Mouse (Mus musculus): ENCODE results near the gene Meis2. TPM values are rescaled to one million over a fixed set of nuclear protein-coding genes. Genes with fewer than 3 reads are reported as not detected.

Meis2 gene
- polyA plus RNA-seq, 1 experiment from 2014 or later = 41.5 TPM

DNA sequence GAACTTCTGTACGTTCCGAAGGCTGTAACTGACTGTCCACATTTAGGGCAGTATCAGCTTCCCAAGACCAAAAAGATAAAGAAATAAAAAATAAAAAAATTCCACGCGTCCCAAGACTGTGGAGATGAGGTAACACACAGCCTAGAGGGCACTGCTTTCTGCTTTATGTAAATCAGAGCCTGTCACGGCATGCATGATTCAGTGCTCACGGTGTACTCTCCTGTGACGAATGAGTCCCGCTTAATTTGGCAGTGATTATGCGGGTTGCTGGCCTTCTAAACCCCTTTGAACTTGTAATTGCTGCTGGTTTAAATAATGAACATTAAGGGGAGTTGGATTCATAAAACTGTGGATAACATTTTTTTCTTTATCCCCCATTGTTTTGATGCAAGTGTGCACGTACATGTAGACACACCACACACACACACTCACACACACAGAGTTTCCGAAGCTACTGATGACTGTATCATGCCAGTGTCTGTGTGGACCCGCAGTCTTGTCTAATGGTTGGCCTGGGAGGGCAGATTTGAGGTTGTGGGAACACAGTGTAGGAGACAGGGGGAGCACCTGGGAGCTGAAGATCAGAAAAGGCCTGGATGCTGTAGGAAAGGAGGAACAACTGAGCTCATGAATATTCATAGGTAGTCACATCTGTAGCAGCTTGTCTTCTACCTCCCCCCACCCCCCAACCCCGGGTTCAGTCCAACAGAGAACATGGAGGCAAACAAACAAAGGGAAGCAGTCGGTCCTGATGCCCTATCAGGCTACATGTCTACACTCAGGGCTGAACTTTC lies 85.8 kb downstream of the Meis2 start:
- no peaks in the 10 kb centered on the region for H3K27me3 ChIP-seq (replicated peaks)
- H3K9ac ChIP-seq = no peak overlapping the region
- H3K27ac ChIP-seq = no peak overlapping the region
- no peak for ATAC-seq
- H3K9me3 ChIP-seq = no peaks in the 10 kb centered on the region
- WGBS = 70% methylated on average over 14 of the region's 14 CpGs
- H3K4me3 ChIP-seq (replicated peaks) = no peak overlapping the region
- H3K36me3 ChIP-seq = no peaks in the 10 kb centered on the region
- peaks cover 3% of the 10 kb centered on the region; the same call in 1 of the 2 replicates for H3K4me1 ChIP-seq (replicated peaks)
- no peak overlapping the region for H3K4me2 ChIP-seq (replicated peaks)

DNA sequence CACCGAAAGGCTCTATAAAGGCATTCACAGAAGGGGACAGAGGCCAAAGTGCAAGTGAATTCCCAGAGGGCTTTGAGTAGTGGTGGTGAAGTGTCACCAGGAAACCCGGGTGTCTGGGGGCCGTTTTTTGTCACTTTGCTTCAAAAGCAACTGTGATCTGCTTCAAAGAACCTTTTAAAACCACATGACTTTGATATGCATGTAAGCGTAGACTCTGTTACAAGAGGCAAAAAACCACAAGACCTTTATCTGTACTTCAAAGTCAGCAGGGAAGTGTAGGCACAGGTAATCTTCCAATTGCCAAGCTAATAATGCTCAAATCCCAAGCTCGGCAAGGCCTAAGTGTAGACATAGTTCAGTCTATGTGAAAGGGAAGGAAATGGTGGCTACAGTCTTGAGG lies 87.0 kb downstream of the Meis2 start:
- H3K27me3 ChIP-seq (replicated peaks) = no peaks in the 10 kb centered on the region
- no peak for ATAC-seq
- H3K9me3 ChIP-seq = no peaks in the 10 kb centered on the region
- H3K9ac ChIP-seq = no peak overlapping the region
- no peaks in the 10 kb centered on the region for H3K36me3 ChIP-seq
- 0 out of 2 replicates have a peak, but pooled peaks cover 2% of the 10 kb centered on the region for H3K4me1 ChIP-seq (replicated peaks)
- H3K4me3 ChIP-seq (replicated peaks) = no peak overlapping the region
- no peak overlapping the region for H3K27ac ChIP-seq
- no peak overlapping the region for H3K4me2 ChIP-seq (replicated peaks)
- WGBS = 56% methylated on average over 5 of the region's 5 CpGs

DNA sequence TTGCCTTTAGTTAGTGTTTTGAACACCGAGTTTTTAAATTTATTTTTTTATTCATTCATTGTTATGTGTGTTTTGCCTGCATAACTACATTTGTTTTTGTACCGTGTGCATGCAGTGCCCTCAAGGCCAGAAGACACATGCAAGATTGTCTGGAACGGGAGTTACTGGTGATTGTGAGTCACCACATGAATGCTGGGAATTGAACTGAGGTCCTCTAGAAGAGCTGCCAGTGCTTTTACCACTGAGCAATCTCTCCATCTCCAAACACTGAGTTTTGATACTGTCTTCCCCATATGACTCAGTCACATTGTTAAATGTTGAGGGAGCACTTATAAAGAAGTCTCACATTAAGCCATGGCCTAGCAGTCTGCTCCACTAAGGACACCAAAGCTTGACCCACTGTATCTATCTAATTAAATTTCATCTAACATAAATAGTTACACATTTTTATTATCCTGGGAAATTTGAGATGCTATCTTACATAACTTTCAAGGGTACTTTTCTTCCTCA lies 94.3 kb downstream of the Meis2 start:
- Histone ChIP-seq H3K9ac (no peak overlapping the region), H3K27ac (no peak overlapping the region), H3K4me1 (replicated peaks) (no peaks in the 10 kb centered on the region), H3K4me3 (replicated peaks) (no peak overlapping the region), H3K9me3 (no peaks in the 10 kb centered on the region), H3K27me3 (replicated peaks) (no peaks in the 10 kb centered on the region), H3K36me3 (no peaks in the 10 kb centered on the region), H3K4me2 (replicated peaks) (no peak overlapping the region)
- no peak for ATAC-seq
- 86% methylated on average over 3 of the region's 3 CpGs for WGBS

DNA sequence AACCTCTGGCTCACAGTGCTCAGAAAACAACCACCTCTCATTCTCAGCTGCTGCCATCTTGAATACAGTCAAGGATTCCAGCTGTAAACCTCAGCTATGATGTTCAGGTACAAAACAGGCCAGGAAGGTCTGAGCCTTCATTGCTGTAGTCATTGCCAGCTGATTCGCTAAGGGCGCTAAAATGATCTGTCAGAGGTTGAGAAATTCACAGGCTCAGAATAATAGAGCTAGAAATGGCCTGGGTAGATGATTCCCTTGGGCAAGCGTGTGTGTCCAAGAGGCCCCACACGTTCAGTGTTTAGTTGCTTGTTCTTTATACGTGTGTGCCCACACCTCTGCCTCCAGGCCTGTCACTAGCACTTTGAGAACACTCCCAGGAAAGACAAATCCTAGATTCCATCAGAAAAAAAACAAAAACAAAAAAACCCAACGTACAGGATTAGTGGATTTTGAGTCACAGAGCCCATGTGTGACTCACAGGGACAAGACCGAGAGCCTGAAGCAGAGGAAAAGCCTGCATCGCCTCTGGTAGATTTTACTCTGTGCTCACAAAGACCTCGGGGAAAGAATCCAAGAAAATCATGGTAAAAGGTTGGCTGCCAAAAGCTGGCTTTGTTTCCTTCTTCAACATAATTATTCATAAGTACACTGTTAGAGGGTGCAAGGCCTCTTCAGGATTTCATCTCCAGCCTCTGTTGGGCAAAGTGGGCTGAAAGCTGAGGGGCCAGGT lies 95.4 kb downstream of the Meis2 start:
- no peaks in the 10 kb centered on the region for H3K4me1 ChIP-seq (replicated peaks)
- no peak overlapping the region for H3K9ac ChIP-seq
- H3K27ac ChIP-seq = no peak overlapping the region
- no peaks in the 10 kb centered on the region for H3K36me3 ChIP-seq
- no peak overlapping the region for H3K4me2 ChIP-seq (replicated peaks)
- H3K27me3 ChIP-seq (replicated peaks) = no peaks in the 10 kb centered on the region
- no peaks in the 10 kb centered on the region for H3K9me3 ChIP-seq
- ATAC-seq = no peak
- no peak overlapping the region for H3K4me3 ChIP-seq (replicated peaks)
- WGBS = 87% methylated on average over 9 of the region's 9 CpGs

DNA sequence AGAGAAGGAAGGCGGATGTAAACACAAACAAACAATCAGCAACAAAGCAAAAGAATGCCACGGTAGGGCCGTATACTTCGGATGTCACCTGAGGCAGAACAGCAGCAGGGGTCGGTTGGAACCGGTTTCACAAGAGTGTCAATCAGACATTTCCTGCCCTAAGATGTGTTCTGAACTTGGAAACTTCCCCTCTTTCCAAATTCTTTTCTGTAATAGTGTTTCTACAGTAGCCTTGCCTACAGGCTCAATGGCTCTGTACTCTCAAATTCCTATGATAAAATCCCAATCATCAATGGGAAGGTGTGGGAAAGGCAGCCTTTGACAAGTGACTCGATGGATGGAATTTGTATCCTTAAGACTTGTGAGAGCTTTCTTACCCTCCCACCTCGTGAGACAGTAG lies 96.4 kb downstream of the Meis2 start:
- Histone ChIP-seq H3K4me3 (replicated peaks) (no peak overlapping the region), H3K4me1 (replicated peaks) (no peaks in the 10 kb centered on the region), H3K36me3 (no peaks in the 10 kb centered on the region), H3K27me3 (replicated peaks) (no peaks in the 10 kb centered on the region), H3K9me3 (no peaks in the 10 kb centered on the region), H3K9ac (no peak overlapping the region), H3K4me2 (replicated peaks) (no peak overlapping the region), H3K27ac (no peak overlapping the region)
- no peak for ATAC-seq
- 54% methylated on average over 8 of the region's 8 CpGs for WGBS

DNA sequence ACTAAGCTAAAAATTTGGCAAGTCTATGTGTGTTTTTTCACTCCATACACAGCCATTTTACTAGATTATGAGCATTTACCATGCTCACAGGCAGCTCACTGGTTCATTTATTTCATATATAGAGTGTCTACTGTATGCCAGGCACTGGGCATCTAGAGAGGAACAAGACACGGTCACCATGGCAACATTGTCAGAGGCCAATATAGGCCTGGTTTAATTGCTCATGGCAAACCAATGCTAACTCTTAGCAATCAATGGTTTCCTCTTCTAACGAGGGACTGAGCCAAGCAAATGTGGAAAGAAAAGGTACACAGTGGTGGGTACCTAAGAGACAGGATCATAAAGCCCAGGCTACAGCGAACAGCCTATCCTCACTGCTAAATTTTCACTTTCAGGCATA lies 100.7 kb downstream of the Meis2 start:
- H3K27ac ChIP-seq = no peak overlapping the region
- no peaks in the 10 kb centered on the region for H3K36me3 ChIP-seq
- H3K4me3 ChIP-seq (replicated peaks) = no peak overlapping the region
- no peak overlapping the region for H3K4me2 ChIP-seq (replicated peaks)
- H3K4me1 ChIP-seq (replicated peaks) = no peaks in the 10 kb centered on the region
- no peak for ATAC-seq
- WGBS = 75% methylated on average over 3 of the region's 3 CpGs
- H3K27me3 ChIP-seq (replicated peaks) = no peaks in the 10 kb centered on the region
- H3K9me3 ChIP-seq = no peaks in the 10 kb centered on the region
- H3K9ac ChIP-seq = no peak overlapping the region

DNA sequence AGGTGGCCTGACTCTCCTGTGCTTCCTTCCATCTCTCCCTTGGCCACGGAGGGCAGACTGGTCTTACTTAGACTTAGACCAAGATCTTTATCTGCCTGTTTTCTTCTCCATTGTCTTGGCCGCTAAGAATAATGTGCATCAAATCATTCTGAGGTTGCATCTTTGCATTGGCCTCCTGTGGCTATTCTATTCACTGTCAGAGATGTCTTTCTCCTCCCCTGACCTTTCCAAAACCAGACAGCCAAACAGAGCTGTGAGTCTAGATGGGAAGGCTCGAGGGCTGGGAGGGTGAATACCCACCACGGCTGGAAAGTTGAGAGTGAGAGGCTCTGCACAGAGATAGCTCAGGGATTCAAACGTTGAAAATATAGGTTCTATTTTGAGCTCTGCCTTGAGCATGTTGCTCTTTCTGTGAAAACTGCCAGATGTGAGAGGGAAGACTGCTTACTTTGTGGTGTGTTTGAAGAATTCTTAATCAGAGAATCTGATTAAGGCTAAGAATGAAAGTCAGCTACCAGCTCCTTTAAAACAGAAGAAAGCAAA lies 102.3 kb downstream of the Meis2 start:
- ATAC-seq = no peak
- Histone ChIP-seq H3K4me3 (replicated peaks) (no peak overlapping the region), H3K4me2 (replicated peaks) (no peak overlapping the region), H3K27ac (no peak overlapping the region), H3K9ac (no peak overlapping the region), H3K27me3 (replicated peaks) (no peaks in the 10 kb centered on the region), H3K36me3 (no peaks in the 10 kb centered on the region), H3K4me1 (replicated peaks) (no peaks in the 10 kb centered on the region), H3K9me3 (no peaks in the 10 kb centered on the region)
- WGBS = 45% methylated on average over 5 of the region's 5 CpGs

DNA sequence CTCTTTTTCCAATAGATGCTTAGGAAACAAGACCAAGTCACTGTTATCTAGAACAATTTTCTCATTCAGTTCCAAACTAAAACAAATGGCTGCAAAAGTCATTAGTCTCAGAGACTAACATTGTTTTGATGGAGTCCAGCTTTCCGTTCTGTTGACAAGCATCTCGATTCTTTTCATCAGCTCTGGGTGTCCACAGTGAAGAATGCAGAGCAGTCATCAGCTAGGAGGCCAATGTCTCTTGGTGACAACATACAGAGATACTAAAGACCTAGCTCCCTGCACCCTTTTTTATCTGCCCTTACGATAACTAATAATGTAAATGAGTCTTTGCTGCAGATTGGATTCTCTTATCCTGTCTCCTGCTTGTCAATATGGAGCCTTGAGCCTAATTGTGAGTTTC lies 102.9 kb downstream of the Meis2 start:
- WGBS = 63% methylated on average over 3 of the region's 3 CpGs
- H3K36me3 ChIP-seq = no peaks in the 10 kb centered on the region
- H3K9me3 ChIP-seq = no peaks in the 10 kb centered on the region
- no peaks in the 10 kb centered on the region for H3K4me1 ChIP-seq (replicated peaks)
- no peak overlapping the region for H3K9ac ChIP-seq
- H3K27ac ChIP-seq = no peak overlapping the region
- H3K4me2 ChIP-seq (replicated peaks) = no peak overlapping the region
- ATAC-seq = no peak
- H3K27me3 ChIP-seq (replicated peaks) = no peaks in the 10 kb centered on the region
- H3K4me3 ChIP-seq (replicated peaks) = no peak overlapping the region

DNA sequence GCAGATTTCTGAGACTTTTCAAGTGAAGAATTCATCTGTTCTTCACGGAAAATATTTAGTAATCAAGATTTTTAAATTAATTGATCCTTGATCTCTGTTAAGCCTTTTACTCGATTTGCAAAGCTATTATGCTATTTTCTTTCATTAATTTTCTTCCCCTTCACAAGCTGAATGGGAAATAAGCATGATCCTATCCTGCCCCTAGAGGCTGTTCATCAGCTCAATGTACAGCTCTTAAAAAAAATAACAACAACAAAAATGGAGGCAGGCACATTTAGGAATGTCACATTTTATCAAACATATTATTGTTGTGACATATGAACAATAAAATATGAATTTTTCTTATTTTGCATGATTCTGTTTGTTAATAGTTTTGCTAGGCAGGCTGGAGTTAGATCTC lies 103.5 kb downstream of the Meis2 start:
- Histone ChIP-seq H3K36me3 (no peaks in the 10 kb centered on the region), H3K9ac (no peak overlapping the region), H3K27ac (no peak overlapping the region), H3K4me1 (replicated peaks) (no peaks in the 10 kb centered on the region), H3K4me2 (replicated peaks) (no peak overlapping the region), H3K27me3 (replicated peaks) (no peaks in the 10 kb centered on the region), H3K9me3 (no peaks in the 10 kb centered on the region), H3K4me3 (replicated peaks) (no peak overlapping the region)
- 77% methylated on average over 2 of the region's 2 CpGs for WGBS
- ATAC-seq = no peak

DNA sequence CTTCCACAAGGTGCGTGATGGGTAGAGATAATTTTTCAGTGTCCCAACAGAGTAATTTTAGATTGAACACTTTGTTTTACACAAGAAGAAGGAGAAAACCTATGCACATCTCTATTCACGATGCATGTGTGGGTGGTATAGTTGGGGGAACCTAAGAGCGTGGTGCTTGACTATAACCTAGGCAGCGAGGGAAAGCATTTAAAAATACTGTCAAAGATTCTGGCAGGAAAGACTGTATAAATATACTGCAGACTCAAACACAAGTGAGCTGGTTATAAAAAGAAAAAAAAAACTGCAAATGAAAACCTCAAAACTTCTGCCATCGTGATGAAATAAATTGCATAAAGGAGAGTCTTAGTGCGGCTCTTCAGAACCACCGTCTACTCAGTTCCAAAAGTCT lies 105.0 kb downstream of the Meis2 start:
- H3K36me3 ChIP-seq = no peaks in the 10 kb centered on the region
- no peak overlapping the region for H3K4me2 ChIP-seq (replicated peaks)
- H3K27me3 ChIP-seq (replicated peaks) = no peaks in the 10 kb centered on the region
- WGBS = 72% methylated on average over 7 of the region's 7 CpGs
- no peak for ATAC-seq
- no peaks in the 10 kb centered on the region for H3K4me1 ChIP-seq (replicated peaks)
- H3K4me3 ChIP-seq (replicated peaks) = no peak overlapping the region
- H3K27ac ChIP-seq = no peak overlapping the region
- H3K9me3 ChIP-seq = no peaks in the 10 kb centered on the region
- H3K9ac ChIP-seq = no peak overlapping the region

DNA sequence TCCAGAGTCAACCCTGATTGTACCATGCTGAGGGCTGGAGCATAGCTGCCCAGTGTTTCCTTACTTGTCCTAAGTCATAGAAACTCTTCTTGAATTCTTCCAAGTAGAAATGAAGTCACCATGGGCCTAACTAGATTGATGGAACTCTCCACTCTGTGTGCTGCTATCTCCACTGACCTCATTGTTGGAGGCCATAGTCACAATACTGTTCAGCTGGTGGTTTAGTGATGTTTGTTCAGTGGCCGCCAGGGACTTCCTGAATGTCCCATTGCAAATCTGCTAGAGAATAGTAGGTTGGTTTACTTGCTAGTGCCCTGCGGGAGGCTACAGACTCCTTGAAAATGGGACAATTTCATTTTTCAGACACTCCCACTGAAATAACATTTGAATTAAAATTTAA lies 108.9 kb downstream of the Meis2 start:
- no peaks in the 10 kb centered on the region for H3K27me3 ChIP-seq (replicated peaks)
- H3K4me1 ChIP-seq (replicated peaks) = no peaks in the 10 kb centered on the region
- H3K4me3 ChIP-seq (replicated peaks) = no peak overlapping the region
- H3K9ac ChIP-seq = no peak overlapping the region
- WGBS = 77% methylated on average over 2 of the region's 2 CpGs
- no peaks in the 10 kb centered on the region for H3K36me3 ChIP-seq
- no peaks in the 10 kb centered on the region for H3K9me3 ChIP-seq
- no peak for ATAC-seq
- H3K4me2 ChIP-seq (replicated peaks) = no peak overlapping the region
- no peak overlapping the region for H3K27ac ChIP-seq

DNA sequence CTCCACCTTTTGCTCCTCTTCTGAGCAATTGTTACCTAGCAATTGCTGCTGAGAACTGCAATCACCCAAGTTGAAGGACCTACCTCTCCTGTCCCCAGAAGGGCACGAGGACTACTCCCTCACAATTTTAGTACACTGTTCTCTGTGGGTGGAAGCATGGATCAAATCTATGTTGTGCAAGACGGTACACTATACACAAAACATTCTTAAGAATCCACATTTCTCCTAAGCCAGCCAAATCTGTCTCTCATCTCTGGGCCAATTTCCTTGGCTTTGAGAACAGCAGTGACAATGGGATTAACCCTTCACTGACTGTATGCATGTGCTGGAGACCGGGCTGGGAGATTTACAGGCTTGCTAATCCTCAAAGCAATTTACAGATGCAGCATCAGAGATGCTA lies 115.0 kb downstream of the Meis2 start:
- H3K27ac ChIP-seq = no peak overlapping the region
- H3K4me1 ChIP-seq (replicated peaks) = no peaks in the 10 kb centered on the region
- no peak for ATAC-seq
- no peaks in the 10 kb centered on the region for H3K36me3 ChIP-seq
- 49% methylated on average over 3 of the region's 3 CpGs for WGBS
- no peaks in the 10 kb centered on the region for H3K27me3 ChIP-seq (replicated peaks)
- no peaks in the 10 kb centered on the region for H3K9me3 ChIP-seq
- no peak overlapping the region for H3K4me2 ChIP-seq (replicated peaks)
- H3K9ac ChIP-seq = no peak overlapping the region
- no peak overlapping the region for H3K4me3 ChIP-seq (replicated peaks)

All from intestine, embryonic 15.5 days (tissue).